26 mouse cellular contexts compared by ENCODE assay signal in the genomic region with DNA sequence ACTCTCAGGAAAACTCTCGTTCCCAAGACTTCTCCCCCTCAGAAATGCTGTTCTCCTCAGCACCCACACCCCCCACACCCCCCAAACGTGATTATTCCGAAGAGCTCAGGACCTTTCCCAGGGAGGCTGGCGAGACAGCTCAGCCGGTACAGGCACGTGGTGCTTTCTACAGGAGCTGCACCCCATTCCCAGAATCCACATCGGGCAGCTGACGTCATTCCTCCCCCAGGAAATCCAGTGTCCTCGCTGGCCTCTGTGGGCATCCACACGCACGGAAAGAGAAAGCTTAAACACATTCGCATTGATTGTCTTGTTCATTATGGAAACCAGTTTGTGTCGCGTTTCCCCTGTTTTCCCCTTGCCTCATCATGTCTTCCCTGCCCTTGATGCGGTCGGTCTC. TPM values are rescaled to one million over a fixed set of nuclear protein-coding genes. Genes with fewer than 3 reads are reported as not detected.
DNase-seq lines count a peak whose midpoint lies in the region; ATAC-seq and TF ChIP-seq lines count a peak whose summit lies in the region.
"Had no signal": no experiment of that assay in that cellular context is flagged by ENCODE, and none has a peak within 500 bp of the region (broad histone marks: within the 10 kb centered on the region; RNA-seq: fewer than 3 reads in every experiment).

No protein-coding gene starts in this region.

- no peak overlapping the region for H3K4me2 ChIP-seq in liver, embryonic 16.5 days (ENCODE audit: low read depth, low read length)
- H3K4me2 ChIP-seq: heart, embryonic 12.5 days; heart, embryonic 15.5 days; hindbrain, embryonic 13.5 days had no signal

- H3K9me3 ChIP-seq in liver, embryonic 16.5 days (replicated peaks; ENCODE audit: control insufficient read depth, low read length) = no peaks in the 10 kb centered on the region
- H3K9me3 ChIP-seq: G1E; heart, embryonic 12.5 days; heart, embryonic 15.5 days; hindbrain, embryonic 10.5 days; hindbrain, embryonic 13.5 days had no signal

- no peaks in the 10 kb centered on the region for H3K36me3 ChIP-seq in liver, embryonic 16.5 days (ENCODE audit: control insufficient read depth, insufficient read depth)
- H3K36me3 ChIP-seq: G1E; heart, embryonic 12.5 days; heart, embryonic 15.5 days; hindbrain, embryonic 10.5 days; hindbrain, embryonic 13.5 days had no signal

- no peak for ATAC-seq in liver, embryonic 16.5 days (ENCODE audit: low read depth)
- ATAC-seq: forebrain, embryonic 14.5 days; forebrain, postnatal 0 days; hindbrain, embryonic 16.5 days; Patski had no signal

- no peaks in the 10 kb centered on the region for H3K27me3 ChIP-seq in liver, embryonic 16.5 days (ENCODE audit: control insufficient read depth, insufficient read depth, low read depth, low read length)
- H3K27me3 ChIP-seq: heart, embryonic 12.5 days; heart, embryonic 15.5 days; hindbrain, embryonic 13.5 days; Patski had no signal

- no peaks in the 10 kb centered on the region for H3K4me1 ChIP-seq in liver, embryonic 16.5 days (ENCODE audit: control insufficient read depth, low read depth, low read length)
- H3K4me1 ChIP-seq: heart, embryonic 12.5 days; heart, embryonic 15.5 days; hindbrain, embryonic 10.5 days; hindbrain, embryonic 13.5 days had no signal

- no peak overlapping the region for H3K9ac ChIP-seq in liver, embryonic 16.5 days (ENCODE audit: low read depth, low read length)
- H3K9ac ChIP-seq: forebrain, postnatal 0 days; heart, embryonic 12.5 days; heart, embryonic 15.5 days; hindbrain, embryonic 13.5 days had no signal

- peak overlapping the region; percentile 3; the same call in 1 of the 2 replicates for H3K4me3 ChIP-seq in left cerebral cortex, adult 2 months
- no peak overlapping the region for H3K4me3 ChIP-seq in liver, embryonic 16.5 days (ENCODE audit: low read depth, low read length)
- H3K4me3 ChIP-seq: heart, embryonic 12.5 days; heart, embryonic 15.5 days; hindbrain, embryonic 10.5 days; hindbrain, embryonic 13.5 days had no signal

- no peak for DNase-seq in left cerebral cortex, adult 2 months (ENCODE audit: extremely low spot score in 1 of 2, low spot score in 2 of 2)
- DNase-seq in left cerebral cortex, adult 18-20 months (ENCODE audit: low spot score in 2 of 2) = no peak
- DNase-seq in right cerebral cortex, adult 18-20 months = peak; percentile 26
- no peak for DNase-seq in right cerebral cortex, postnatal 10 days (ENCODE audit: low spot score in 2 of 2)
- DNase-seq in brain, adult 2 months (ENCODE audit: low read depth, low spot score) = peak; percentile 43
- DNase-seq in cerebellum, postnatal 36 days = no peak
- DNase-seq in cerebellum, adult 11-12 months = no peak
- DNase-seq: adrenal gland, postnatal 10 days; adrenal gland, postnatal 36 days; cerebellum, adult 11 months; cerebellum, adult 8-10 months; cerebellum, postnatal 10 days; forebrain, postnatal 0 days; gastrocnemius, postnatal 10 days; gastrocnemius, postnatal 36 days; heart, postnatal 10 days; heart, postnatal 36 days had no signal

- TF ChIP-seq CTCF in left cerebral cortex, adult 2 months (IDR thresholded peaks at IDR 0.05) = no peak

- intact Hi-C loops in left cerebral cortex, adult 2 months (cut with DNase I) = no loop called here

- H3K27ac ChIP-seq in left cerebral cortex, adult 2 months = no peak overlapping the region
- peak overlapping the region; percentile 51; the same call in 1 of the 2 replicates for H3K27ac ChIP-seq in liver, embryonic 16.5 days (ENCODE audit: low read length)
- H3K27ac ChIP-seq: heart, embryonic 15.5 days; hindbrain, embryonic 10.5 days; hindbrain, embryonic 13.5 days had no signal

- WGBS in liver, embryonic 16.5 days (ENCODE audit: insufficient replicate concordance) = 67% methylated on average over 16 of the region's 16 CpGs

RNA-seq across cellular contexts. Expression of a gene that starts 15.7 kb away (rescaled TPM):
- total RNA-seq in left cerebral cortex, adult 2 months (2021) = 10 to 100 TPM; 41.6 to 45.6 TPM
- 10 to 100 TPM; 41.2 to 42.4 TPM for total RNA-seq in left cerebral cortex, adult 18-20 months (2021)
- 46.1 and 47.4 TPM in 2 replicates for polyA plus RNA-seq in liver, embryonic 16.5 days (2015; fragmentation: Nextera tagmentation; extraction: Ambion mirVana)

RNA-seq across cellular contexts. Expression of a gene that starts 48.3 kb away (rescaled TPM):
- 1 to 10 TPM; 5.1 to 7.6 TPM for total RNA-seq in left cerebral cortex, adult 2 months (2021)
- total RNA-seq in left cerebral cortex, adult 18-20 months (2021) = 1 to 10 TPM; 5.9 to 6.6 TPM
- 12.4 and 14.9 TPM in 2 replicates for polyA plus RNA-seq in liver, embryonic 16.5 days (2015; fragmentation: Nextera tagmentation; extraction: Ambion mirVana)
- polyA plus RNA-seq: G1E had no signal

Comparison
In these comparisons a context has a peak if more than half of its experiments do, and no peak if none do; other contexts are left out.
1. DNase-seq: peak in right cerebral cortex, adult 18-20 months (single experiment) and brain, adult 2 months (single experiment); none in left cerebral cortex, adult 2 months (0 of 2), left cerebral cortex, adult 18-20 months (0 of 2), right cerebral cortex, postnatal 10 days (0 of 2), cerebellum, postnatal 36 days (0 of 2) and cerebellum, adult 11-12 months (single experiment).